Mouse (Mus musculus): ENCODE data around the gene Parp1.

Gene Parp1

DNA sequence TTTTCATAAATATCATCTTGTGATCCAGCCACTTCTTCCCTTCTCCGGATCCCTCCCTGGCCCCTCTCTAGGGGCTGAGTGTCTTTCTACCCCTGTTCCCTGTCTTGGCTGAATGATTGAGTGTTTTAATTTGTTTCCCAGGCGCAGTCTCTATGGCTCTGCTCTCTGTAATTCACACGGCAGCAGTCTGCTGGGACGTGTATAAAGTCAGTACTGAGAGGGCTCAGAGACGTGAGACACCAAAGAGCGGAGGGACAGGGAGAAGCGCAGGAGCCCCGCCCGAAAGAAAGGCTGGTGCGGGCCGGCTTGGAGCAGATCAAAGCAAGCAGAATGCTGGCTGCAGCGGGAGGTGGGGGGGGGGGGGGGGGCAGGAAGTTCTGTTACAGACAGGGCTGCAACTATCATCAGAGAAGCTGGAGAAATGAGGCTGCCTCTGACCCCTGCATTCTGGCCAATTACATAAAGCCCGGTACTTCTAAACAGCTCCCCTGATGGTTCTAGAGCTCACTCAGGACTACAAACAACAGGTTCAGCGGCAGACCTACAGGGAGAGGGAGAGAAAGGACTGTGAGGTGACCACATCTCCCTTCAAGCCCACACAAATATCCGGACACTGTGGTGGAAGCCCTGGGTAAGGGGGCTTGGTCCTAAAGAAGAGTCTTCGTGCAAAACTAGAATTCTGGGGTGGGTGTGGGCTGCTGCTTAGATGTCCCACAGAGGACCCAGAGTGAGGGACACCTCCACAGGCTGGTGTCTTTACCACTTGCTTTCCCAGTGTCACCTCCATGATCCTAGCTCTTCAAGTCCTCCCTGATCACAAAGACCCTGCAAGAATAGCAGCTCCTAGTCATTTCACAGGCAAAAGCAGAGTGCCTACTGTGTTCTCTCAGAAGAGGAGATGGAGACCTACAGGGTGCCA lies 20.7 kb upstream of the Parp1 start:
- no peak for TF ChIP-seq GATA4 (IDR thresholded peaks at IDR 0.05; ENCODE audit: insufficient replicate concordance, low read length)

DNA sequence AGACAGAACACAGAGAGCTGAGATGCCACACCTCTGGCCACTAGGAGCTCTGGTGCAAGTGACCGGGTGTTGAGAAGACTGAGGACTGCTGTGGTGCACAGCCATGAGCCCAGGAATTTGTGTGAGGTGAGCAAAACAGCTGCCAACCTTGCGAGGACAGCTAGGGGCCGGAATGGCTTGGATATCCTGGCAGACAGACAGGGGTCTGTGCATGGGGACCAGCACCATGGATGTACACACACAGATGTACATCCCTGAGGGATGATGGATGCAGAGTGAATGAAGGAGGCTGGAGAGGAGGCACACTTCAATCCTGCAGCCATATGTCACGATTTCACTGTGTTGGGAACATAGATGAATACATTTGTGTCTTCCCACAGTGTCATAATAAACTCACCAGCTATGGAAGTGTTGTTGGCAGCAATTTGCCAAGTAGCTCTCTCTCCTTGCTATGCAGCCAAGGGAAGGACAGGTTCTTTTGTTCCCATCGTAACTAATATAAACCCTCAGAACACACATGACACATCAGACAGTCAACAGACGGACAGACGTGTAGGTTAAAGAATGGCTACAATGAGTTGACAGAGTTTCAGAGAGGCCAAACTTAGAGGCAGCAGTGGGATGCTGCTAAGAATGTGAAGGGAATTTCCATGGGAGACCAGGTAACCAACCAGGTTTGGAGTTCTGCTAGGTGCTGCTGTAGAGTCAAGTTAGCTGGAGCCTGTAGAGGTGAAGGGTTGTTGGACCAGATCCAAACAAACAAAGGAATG lies 19.0 kb upstream of the Parp1 start:
- no peak for TF ChIP-seq GATA4 (IDR thresholded peaks at IDR 0.05; ENCODE audit: insufficient replicate concordance, low read length)

DNA sequence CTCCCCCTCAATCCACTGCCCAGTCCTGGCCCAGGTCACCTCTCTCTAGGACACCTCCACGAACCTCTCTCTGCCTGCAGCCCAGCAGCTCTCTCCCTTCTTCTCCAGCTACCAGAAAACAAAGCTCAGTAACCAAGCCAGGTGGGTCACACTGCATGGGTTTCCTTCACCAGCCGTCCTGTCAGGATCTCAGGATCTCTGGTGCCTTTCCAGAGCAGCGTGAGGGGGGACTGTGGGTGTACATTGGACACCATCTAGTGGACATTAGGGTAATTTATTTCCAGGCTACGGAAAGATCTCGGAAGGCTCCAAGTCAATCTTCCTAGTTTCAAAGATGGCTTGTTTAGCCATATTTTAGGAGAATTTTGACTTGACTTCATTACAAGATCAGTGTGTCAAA lies 18.0 kb upstream of the Parp1 start:
- no peak for TF ChIP-seq GATA4 (IDR thresholded peaks at IDR 0.05; ENCODE audit: insufficient replicate concordance, low read length)

DNA sequence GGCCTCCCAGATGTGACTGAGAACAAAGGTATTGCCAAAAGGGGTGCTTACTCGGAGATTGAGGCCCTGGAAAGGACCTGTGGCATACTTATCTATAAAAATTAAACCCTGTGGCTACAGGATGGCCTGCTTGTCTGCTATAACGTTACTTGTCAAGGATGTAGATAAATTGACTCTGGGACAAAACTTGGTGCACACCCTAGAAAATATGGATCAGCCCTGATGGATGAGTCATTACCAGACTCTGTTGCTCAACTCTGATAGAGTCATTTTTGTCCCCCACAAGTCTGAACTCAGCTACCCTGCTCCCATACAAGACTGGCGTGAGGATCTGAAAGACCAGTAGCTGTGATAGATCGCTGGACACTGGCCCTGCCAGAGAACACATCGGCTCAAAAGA lies 11.8 kb upstream of the Parp1 start:
- TF ChIP-seq GATA4 (IDR thresholded peaks at IDR 0.05; ENCODE audit: insufficient replicate concordance, low read length), result no peak

DNA sequence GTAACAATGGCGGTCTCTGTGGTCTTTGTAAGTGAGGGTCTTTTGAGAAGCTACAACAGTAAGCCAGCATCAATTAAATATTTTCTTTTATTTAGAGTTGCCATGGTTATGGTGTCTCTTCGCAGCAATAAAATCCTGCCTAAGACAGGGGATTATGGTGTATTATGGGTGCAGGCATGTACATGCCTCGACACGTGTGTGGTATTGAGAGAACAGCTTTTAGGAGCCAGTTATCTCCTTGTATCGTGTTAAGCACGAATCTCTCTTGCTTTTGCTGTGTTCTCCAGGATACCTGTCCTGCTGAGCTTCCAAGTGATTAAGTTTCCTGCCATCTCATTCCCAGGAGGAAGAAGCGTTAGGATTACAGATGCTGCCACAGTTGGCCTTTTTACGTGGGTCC lies 9.3 kb upstream of the Parp1 start:
- no peak for TF ChIP-seq GATA4 (IDR thresholded peaks at IDR 0.05; ENCODE audit: insufficient replicate concordance, low read length)

DNA sequence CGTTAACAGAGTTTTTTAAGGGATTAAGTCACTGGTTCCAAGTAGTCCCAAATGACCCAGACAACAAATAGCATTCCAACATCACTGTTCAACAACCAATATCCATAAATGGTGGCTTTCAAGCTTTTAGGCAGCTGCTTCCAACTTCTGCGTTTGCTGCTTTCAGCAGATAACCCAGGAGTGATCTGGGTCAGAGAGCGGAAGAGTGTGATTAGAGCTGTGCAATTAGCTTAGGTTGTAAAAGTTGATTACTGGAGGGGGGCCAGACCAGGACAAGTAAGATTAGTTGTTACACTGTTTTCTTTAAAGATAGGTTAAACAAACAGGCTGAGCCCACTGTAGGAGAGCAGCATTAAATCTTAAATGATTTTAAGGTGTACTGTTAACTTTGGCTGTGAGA lies 7.5 kb upstream of the Parp1 start:
- TF ChIP-seq GATA4 (IDR thresholded peaks at IDR 0.05; ENCODE audit: insufficient replicate concordance, low read length), result no peak

DNA sequence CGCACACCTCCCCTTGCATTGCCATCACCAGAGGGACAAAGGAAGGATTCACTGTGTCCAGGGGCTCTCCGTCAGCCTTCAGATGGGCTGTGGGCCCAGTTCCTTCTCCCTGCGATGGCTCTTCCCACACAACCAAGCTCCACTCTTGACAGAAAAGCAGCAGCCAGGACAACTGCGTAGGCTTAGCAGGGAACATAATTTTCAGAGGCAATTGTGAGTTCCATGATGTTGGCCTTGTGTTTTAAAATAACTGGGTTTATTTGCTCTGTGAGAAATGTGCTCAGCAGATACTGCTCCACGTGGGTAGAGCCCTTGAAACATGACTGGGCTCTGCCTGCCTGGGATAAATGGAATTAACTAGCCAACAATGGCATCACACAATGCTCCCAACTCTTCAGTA lies 3.8 kb upstream of the Parp1 start:
- no peak for TF ChIP-seq GATA4 (IDR thresholded peaks at IDR 0.05; ENCODE audit: insufficient replicate concordance, low read length)

DNA sequence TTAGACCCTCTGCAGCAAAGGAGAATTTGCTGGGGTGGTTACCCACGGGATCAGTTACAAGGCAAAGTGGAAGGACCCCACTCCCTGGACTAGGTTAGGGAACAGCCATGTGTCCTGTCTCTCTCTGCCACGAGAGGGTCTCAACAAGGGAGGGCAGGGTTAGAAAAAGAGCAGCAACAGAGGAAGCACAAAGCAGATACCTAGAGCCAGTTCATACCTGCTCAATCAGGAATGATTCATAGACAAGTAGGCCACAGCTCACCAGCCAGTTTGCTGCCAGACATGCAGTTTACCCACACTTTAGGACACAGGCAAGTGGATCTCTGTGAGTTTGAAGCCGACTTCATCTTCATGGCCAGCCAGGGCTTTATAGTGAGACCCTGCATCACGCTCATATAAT lies 963 bp upstream of the Parp1 start:
- no peak for TF ChIP-seq GATA4 (IDR thresholded peaks at IDR 0.05; ENCODE audit: insufficient replicate concordance, low read length)

DNA sequence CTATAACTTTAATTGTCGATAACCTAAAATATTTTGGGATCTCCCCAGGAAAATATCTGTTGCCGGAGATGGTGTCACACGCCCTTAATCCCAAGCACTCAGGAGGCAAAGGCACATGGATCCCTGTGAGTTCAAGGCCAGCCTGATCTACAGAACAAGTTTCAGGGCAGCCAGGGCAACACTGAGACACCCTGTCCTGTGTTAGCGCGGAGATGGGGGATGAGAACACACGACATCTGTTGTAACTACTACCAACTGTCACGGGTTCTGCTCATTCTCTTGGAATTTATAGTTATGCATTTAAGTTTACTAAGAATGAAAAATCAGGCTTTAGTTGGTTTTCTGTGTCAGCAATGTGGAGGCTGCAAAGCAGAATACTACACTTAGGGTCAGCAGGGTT lies 476 bp upstream of the Parp1 start:
- no peak for TF ChIP-seq GATA4 (IDR thresholded peaks at IDR 0.05; ENCODE audit: insufficient replicate concordance, low read length)

DNA sequence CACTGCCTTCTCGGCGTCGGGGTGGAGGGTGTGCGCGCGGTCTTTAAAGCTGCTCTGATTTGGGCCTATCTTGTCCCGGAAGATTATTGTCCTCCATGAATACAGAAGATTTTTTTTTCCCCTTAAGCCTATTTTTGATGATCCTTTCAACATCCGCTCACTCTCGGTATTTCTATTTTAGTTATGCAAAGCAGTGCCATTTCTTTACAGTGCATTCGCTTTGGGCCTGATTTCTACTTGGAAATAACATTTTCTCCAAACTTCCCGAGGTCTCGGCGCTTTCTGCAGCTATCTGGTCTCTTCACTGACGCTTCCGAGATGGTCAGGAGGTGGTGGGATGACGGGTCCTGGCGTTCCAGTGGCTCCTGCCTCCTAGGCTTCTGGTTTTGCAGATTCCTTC lies 729 bp downstream of the Parp1 start:
- TF ChIP-seq GATA4 (IDR thresholded peaks at IDR 0.05; ENCODE audit: insufficient replicate concordance, low read length), result no peak

DNA sequence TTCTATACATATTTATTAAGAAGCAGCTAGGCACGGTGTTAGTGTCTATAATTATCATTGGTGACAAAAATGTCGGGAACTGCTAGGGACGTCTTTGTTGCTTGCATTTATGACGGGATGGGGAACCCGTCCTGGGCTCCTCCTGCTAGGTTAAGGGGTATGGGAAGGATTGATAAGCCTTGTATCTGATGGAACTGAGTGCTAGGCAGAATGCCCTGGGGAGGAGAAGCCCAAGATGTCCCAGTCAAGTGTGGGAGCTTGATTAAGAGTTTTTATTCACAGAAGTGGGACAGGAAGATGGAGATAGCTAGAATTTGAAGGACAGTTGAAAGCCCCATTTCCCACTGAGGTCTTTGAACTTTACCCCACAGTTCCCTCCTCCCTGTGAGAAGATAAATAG lies 1.5 kb downstream of the Parp1 start:
- TF ChIP-seq GATA4 (IDR thresholded peaks at IDR 0.05; ENCODE audit: insufficient replicate concordance, low read length), result no peak

DNA sequence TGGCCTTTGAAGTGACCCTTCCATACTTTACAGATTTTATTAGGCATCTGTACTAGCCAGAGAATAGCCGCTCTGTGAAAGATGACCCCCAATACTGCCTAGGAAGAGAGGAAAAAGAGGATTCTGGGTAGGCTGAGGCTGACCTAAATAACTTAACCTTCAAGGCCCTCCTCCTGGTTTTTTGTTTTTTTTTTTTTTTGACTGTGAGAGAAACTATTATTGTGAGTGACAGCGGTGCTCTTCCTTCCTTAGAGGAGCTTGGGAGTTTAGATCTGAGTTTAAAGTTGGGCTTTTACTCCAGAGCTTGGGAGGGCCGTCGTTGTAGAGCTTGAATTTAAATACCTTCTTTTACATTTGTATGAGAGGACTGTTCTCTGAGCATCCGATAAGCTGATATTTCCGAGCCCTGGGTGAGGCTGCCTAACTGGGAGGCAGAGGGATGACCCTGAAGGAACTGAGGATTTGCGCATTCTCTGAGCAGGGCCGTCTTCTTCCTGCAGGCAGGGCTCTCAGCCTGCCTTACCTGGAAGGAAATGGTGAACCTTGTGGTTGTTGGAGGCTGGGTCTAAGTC lies 2.4 kb downstream of the Parp1 start:
- TF ChIP-seq GATA4 (IDR thresholded peaks at IDR 0.05; ENCODE audit: insufficient replicate concordance, low read length), result no peak

DNA sequence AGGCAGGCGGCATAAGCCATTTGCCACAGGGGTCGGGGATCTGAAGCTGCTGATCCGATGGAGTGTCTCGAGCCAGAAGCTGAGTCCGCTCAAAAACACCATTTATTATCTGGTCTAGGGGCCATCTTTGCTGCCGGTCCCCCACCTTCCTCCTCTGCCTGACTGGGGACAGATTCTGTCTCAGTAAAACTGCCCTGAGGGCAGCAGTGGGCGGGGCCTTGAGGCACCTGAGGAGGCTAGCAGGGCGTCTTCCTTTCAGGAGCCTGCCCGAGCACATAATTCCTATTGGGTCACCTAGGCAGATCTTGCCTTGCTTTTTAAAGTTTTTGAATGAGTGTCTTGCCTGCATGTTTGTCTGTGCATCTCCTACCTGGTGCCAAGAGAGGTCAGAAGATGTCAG lies 3.4 kb downstream of the Parp1 start:
- TF ChIP-seq GATA4 (IDR thresholded peaks at IDR 0.05; ENCODE audit: insufficient replicate concordance, low read length), result no peak

DNA sequence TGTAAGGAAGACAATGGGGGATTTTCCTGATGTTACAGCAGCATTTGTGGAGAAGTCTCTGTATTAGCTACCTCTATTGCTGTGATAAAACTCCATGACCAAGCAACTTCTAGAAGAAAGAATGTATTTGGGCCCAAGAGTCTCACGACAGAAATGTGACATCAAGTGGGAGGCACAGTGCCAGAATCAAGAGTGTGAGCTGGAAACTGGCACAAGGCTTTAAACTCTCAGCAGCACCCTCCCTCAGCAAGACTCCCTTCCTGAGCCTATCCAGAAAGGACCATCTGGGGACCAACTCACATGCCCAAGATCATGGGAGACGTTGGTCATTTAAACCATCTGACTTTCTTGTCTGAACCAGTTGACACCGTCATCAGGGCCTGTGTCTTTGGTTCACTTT lies 7.8 kb downstream of the Parp1 start:
- no peak for TF ChIP-seq GATA4 (IDR thresholded peaks at IDR 0.05; ENCODE audit: insufficient replicate concordance, low read length)

DNA sequence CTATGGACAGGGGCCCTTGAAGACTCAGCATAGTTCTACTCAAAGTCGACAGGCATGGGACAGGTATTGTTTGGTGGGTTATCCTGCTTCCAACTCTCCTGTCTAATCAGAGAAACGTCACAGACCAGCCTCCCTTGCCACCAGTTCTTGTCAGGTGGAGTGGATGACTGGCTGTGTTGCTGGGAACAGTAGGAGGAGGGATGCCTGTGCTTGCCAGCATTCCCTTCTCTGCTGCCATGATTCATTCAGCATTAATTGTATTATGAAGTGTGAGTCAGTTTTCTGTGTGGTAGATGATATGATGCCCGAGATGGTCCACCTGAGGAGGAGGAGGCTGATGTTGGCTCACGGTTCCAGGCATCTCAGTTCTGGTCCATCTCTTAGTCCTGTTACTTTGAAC lies 9.1 kb downstream of the Parp1 start:
- no peak for TF ChIP-seq GATA4 (IDR thresholded peaks at IDR 0.05; ENCODE audit: insufficient replicate concordance, low read length)
